Comparison of ENCODE assay signal across 9 mouse cellular contexts in the genomic region with DNA sequence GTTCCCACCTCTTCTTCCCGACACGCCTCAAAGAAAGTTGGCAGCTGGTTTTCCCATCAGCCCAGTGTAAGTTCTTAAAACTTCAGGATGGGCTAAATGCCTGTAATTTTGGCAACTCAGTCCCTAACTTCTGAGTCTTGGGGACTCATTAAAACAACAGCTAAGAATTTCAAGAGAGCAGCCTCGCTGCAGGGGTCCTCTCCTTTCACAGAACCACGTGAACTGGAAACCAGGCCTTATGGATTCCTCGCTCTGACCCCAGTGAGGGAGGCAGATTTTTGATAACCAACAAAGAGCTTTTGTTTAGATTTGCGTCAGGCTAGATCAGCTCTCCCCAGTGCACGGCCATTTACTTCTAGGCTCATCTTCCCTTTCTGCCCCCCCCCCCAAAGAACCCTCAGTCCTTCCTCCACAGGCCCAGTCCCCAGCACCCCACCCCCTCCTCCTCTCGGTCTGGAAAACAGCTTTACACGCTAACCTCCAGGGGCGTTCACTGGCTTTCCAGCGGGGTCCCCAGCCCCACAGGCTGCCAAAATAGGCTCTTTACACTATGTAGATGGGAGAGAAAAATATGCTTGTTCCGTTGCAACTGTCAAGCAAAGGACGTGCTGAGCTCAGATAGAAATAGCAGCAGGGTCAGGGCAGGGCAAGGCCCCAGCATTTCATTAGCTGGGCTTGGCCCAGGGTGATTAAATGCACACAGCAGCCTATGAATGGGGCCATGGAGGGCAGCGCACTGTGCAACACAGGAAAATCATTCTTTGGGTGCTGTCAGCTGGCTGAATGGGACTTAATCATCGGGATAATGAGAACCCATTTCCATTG.
A peak's percentile ranks its signal among the peaks of the same experiment; 100 is the strongest.
DNase-seq lines count a peak whose midpoint lies in the region; ATAC-seq lines count a peak whose summit lies in the region.
"Had no signal": no experiment of that assay in that cellular context is flagged by ENCODE, and none has a peak within 500 bp of the region (broad histone marks: within the 10 kb centered on the region; RNA-seq: fewer than 3 reads in every experiment).

No protein-coding gene starts in this region.

- H3K4me1 ChIP-seq in heart, embryonic 12.5 days (replicated peaks), result peaks cover 25% of the 10 kb centered on the region
- H3K4me1 ChIP-seq in midbrain, embryonic 16.5 days (ENCODE audit: control insufficient read depth, insufficient read depth, low read length), result peaks cover 7% of the 10 kb centered on the region

- no peak overlapping the region for H3K9ac ChIP-seq in heart, embryonic 12.5 days
- no peak overlapping the region for H3K9ac ChIP-seq in midbrain, embryonic 16.5 days (ENCODE audit: low read depth, low read length)

- intact Hi-C loops in left cerebral cortex, postnatal 4 days (cut with DNase I), result no loop called here

- H3K27ac ChIP-seq in heart, embryonic 12.5 days (ENCODE audit: poor library complexity, severe bottlenecking), result peak overlapping the region; percentile 32
- no peak overlapping the region for H3K27ac ChIP-seq in midbrain, embryonic 16.5 days (ENCODE audit: low read length)

- no peak overlapping the region for H3K4me2 ChIP-seq in heart, embryonic 12.5 days
- no peak overlapping the region for H3K4me2 ChIP-seq in midbrain, embryonic 16.5 days (ENCODE audit: low read length)

- no peaks in the 10 kb centered on the region for H3K27me3 ChIP-seq in heart, embryonic 12.5 days (replicated peaks)
- H3K27me3 ChIP-seq in midbrain, embryonic 16.5 days (ENCODE audit: control insufficient read depth, insufficient read depth, low read depth, low read length), result no peaks in the 10 kb centered on the region
- H3K27me3 ChIP-seq: Patski had no signal

- H3K4me3 ChIP-seq in heart, embryonic 12.5 days, result no peak overlapping the region
- no peak overlapping the region for H3K4me3 ChIP-seq in midbrain, embryonic 16.5 days (ENCODE audit: low read depth, low read length)

- peak; percentile 94 for DNase-seq in Muller cell, postnatal 12 days (ENCODE audit: inconsistent ontology term)
- DNase-seq in embryo, embryonic 10 days (ENCODE audit: low spot score), result peak; percentile 88
- peak; percentile 86 for DNase-seq in kidney, postnatal 10 days
- DNase-seq in left cerebral cortex, adult 11 months (ENCODE audit: low spot score), result no peak
- DNase-seq in left cerebral cortex, postnatal 4 days, result no peak
- no peak for DNase-seq in layer of hippocampus, adult 11-12 months (ENCODE audit: low spot score)

- H3K9me3 ChIP-seq in heart, embryonic 12.5 days (replicated peaks), result no peaks in the 10 kb centered on the region; the same call in none of the 2 replicates
- H3K9me3 ChIP-seq in midbrain, embryonic 16.5 days (replicated peaks; ENCODE audit: control insufficient read depth, low read length, poor library complexity, severe bottlenecking), result no peaks in the 10 kb centered on the region

- 40% methylated on average over 15 of the region's 15 CpGs for WGBS in heart, embryonic 12.5 days
- 11% methylated on average over 15 of the region's 15 CpGs for WGBS in midbrain, embryonic 16.5 days

- 0 out of 2 replicates have a peak, but pooled peaks have one; percentile 48 for ATAC-seq in heart, embryonic 12.5 days (ENCODE audit: insufficient number of reproducible peaks, low FRiP score)
- ATAC-seq in midbrain, embryonic 16.5 days, result peak; percentile 67; the same call in 1 of the 2 replicates
- ATAC-seq: Patski had no signal

- no peaks in the 10 kb centered on the region for H3K36me3 ChIP-seq in heart, embryonic 12.5 days
- H3K36me3 ChIP-seq in midbrain, embryonic 16.5 days (ENCODE audit: control insufficient read depth, insufficient read depth, low read length), result no peaks in the 10 kb centered on the region

Comparison
In these comparisons a context has a peak if more than half of its experiments do, and no peak if none do; other contexts are left out.
1. DNase-seq: peak in Muller cell, postnatal 12 days (single experiment), embryo, embryonic 10 days (single experiment) and kidney, postnatal 10 days (single experiment); none in left cerebral cortex, adult 11 months (single experiment), left cerebral cortex, postnatal 4 days (single experiment) and layer of hippocampus, adult 11-12 months (single experiment).